Mouse (Mus musculus): Measurements from ENCODE around the gene Cdc42ep2. TPM values are rescaled to one million over a fixed set of nuclear protein-coding genes. Genes with fewer than 3 reads are reported as not detected.

The Cdc42ep2 gene
- polyA plus RNA-seq, 1 experiment, result 24.1 TPM

DNA sequence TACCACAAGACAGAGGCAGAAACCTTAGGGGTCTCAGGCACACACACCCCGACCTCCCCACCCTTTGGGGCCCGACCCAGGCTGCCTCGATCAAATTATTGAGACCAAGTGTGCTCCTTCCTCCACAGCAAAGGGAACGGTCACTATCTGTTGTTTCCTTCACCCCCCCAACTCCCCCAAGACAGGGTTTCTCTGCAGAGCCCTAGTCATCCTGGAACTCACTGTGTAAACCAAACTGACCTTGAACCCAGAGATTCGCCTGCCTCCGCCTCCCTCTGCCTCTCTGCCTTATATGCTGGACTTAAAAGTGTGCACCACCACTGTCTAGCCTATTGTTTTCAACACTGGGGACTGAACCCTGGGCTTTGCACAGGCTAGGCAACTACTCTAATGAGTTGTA lies 52.9 kb downstream of the Cdc42ep2 start:
- no peak for DNase-seq
- WGBS, result 28% methylated on average over 6 of the region's 6 CpGs
- no peak overlapping the region for H3K4me3 ChIP-seq (replicated peaks; ENCODE audit: extremely low read depth, low read depth, low read length)
- H3K4me1 ChIP-seq (ENCODE audit: control insufficient read depth, insufficient read depth, low read length), result peaks cover 21% of the 10 kb centered on the region
- TF ChIP-seq POLR2A (IDR thresholded peaks at IDR 0.05; ENCODE audit: borderline replicate concordance, extremely low read depth, low read depth, low read length) (no peak), CTCF (IDR thresholded peaks at IDR 0.05; ENCODE audit: insufficient read depth, low read length) (no peak)

GRCm38 (mm10) chr19:5871273-5871672 lies 53.3 kb downstream of the Cdc42ep2 start:
- H3K4me1 ChIP-seq (ENCODE audit: control insufficient read depth, insufficient read depth, low read length), result peaks cover 21% of the 10 kb centered on the region
- TF ChIP-seq POLR2A (IDR thresholded peaks at IDR 0.05; ENCODE audit: borderline replicate concordance, extremely low read depth, low read depth, low read length) (0 out of 2 replicates have a peak, but pooled peaks have one; percentile 1), CTCF (IDR thresholded peaks at IDR 0.05; ENCODE audit: insufficient read depth, low read length) (no peak)
- DNase-seq, result peak; percentile 52
- peak overlapping the region; percentile 9 for H3K4me3 ChIP-seq (replicated peaks; ENCODE audit: extremely low read depth, low read depth, low read length)
- 4% methylated on average over 7 of the region's 7 CpGs for WGBS

DNA sequence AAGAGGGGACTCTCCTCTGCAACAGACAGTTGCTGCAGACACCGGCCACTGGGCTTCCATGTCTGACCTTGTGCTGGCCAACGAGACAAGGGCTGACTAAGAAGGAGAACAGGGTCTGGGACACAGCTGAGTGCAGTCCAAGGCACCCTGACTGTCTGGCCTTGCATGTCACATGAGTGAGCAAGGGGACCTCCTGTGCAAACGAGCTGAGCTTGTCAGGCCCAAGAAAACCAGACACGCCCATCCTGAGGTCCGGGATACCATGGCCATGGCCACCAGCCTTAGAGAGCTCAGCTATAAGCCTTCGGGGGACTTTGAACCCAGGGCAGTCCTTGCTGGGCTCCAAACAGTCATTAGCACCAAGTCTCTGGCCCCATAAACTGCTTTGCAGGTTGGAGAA lies 56.5 kb downstream of the Cdc42ep2 start:
- no peak for TF ChIP-seq POLR2A (IDR thresholded peaks at IDR 0.05; ENCODE audit: borderline replicate concordance, extremely low read depth, low read depth, low read length)
- no peak for TF ChIP-seq CTCF (IDR thresholded peaks at IDR 0.05; ENCODE audit: insufficient read depth, low read length)
- WGBS, result 84% methylated on average over 6 of the region's 6 CpGs
- Histone ChIP-seq H3K4me1 (ENCODE audit: control insufficient read depth, insufficient read depth, low read length) (peaks cover 15% of the 10 kb centered on the region), H3K4me3 (replicated peaks; ENCODE audit: extremely low read depth, low read depth, low read length) (no peak overlapping the region)
- DNase-seq, result no peak

Other genes with a start within 250 kb of the Cdc42ep2 start
- gene Map3k11, start 236.1 kb downstream of the Cdc42ep2 start, polyA plus RNA-seq (2012; rRNA removed), result 141 and 162 TPM in 2 replicates
- gene Pcnx3, start 235.9 kb downstream of the Cdc42ep2 start, polyA plus RNA-seq (2012; rRNA removed), result 156 and 166 TPM in 2 replicates
- gene Kcnk7, start 220.4 kb downstream of the Cdc42ep2 start, polyA plus RNA-seq (2012; rRNA removed), result 2.0 and 4.6 TPM in 2 replicates
- 64.4 and 73.8 TPM in 2 replicates for gene Ehbp1l1, start 198.5 kb downstream of the Cdc42ep2 start, polyA plus RNA-seq (2012; rRNA removed)
- 231 and 234 TPM in 2 replicates for gene Fam89b, start 195.2 kb downstream of the Cdc42ep2 start, polyA plus RNA-seq (2012; rRNA removed)
- gene Ltbp3, start 183.9 kb downstream of the Cdc42ep2 start, polyA plus RNA-seq (2012; rRNA removed), result 236 and 238 TPM in 2 replicates
- gene Scyl1, start 153.4 kb downstream of the Cdc42ep2 start, polyA plus RNA-seq (2012; rRNA removed), result 113 and 116 TPM in 2 replicates
- gene Frmd8, start 49.5 kb downstream of the Cdc42ep2 start, polyA plus RNA-seq (2012; rRNA removed), result 32.1 and 37.8 TPM in 2 replicates
- 24.5 and 26.0 TPM in 2 replicates for gene Slc25a45, start 47.0 kb downstream of the Cdc42ep2 start, polyA plus RNA-seq (2012; rRNA removed)
- 1.1 and 1.2 TPM in 2 replicates for gene Tigd3, start 30.7 kb downstream of the Cdc42ep2 start, polyA plus RNA-seq (2012; rRNA removed)
- gene Dpf2, start 11.8 kb downstream of the Cdc42ep2 start, polyA plus RNA-seq (2012; rRNA removed), result 87.1 and 103 TPM in 2 replicates
- gene Pola2, start 39.4 kb upstream of the Cdc42ep2 start, polyA plus RNA-seq (2012; rRNA removed), result 30.5 and 32.7 TPM in 2 replicates
- gene Slc22a20, start 61.3 kb upstream of the Cdc42ep2 start, polyA plus RNA-seq (2012; rRNA removed), result not detected in 2 replicates
- 55.6 and 68.9 TPM in 2 replicates for gene Capn1, start 91.1 kb upstream of the Cdc42ep2 start, polyA plus RNA-seq (2012; rRNA removed)
- gene Syvn1, start 121.8 kb upstream of the Cdc42ep2 start, polyA plus RNA-seq (2012; rRNA removed), result 41.1 and 47.1 TPM in 2 replicates
- gene Mrpl49, start 133.0 kb upstream of the Cdc42ep2 start, polyA plus RNA-seq (2012; rRNA removed), result 10.8 and 13.7 TPM in 2 replicates
- gene Fau, start 133.0 kb upstream of the Cdc42ep2 start, polyA plus RNA-seq (2012; rRNA removed), result 896 and 1,315 TPM in 2 replicates
- 47.0 and 54.7 TPM in 2 replicates for gene Znhit2, start 136.4 kb upstream of the Cdc42ep2 start, polyA plus RNA-seq (2012; rRNA removed)
- gene Tm7sf2, start 143.6 kb upstream of the Cdc42ep2 start, polyA plus RNA-seq (2012; rRNA removed), result 34.6 and 36.5 TPM in 2 replicates
- 61.7 and 81.7 TPM in 2 replicates for gene Vps51, start 152.4 kb upstream of the Cdc42ep2 start, polyA plus RNA-seq (2012; rRNA removed)
- gene Tmem262, start 155.2 kb upstream of the Cdc42ep2 start, polyA plus RNA-seq (2012; rRNA removed), result not detected in 2 replicates
- 0.50 and 0.60 TPM in 2 replicates for gene Gm28374, start 157.4 kb upstream of the Cdc42ep2 start, polyA plus RNA-seq (2012; rRNA removed)
- gene Zfpl1, start 160.1 kb upstream of the Cdc42ep2 start, polyA plus RNA-seq (2012; rRNA removed), result 89.7 and 99.1 TPM in 2 replicates
- gene Cdca5, start 160.2 kb upstream of the Cdc42ep2 start, polyA plus RNA-seq (2012; rRNA removed), result 0.63 and 0.92 TPM in 2 replicates
- gene AC131692.1, start 169.6 kb upstream of the Cdc42ep2 start, polyA plus RNA-seq (2012; rRNA removed), result not detected in 2 replicates
- 0.20 and 0.30 TPM in 2 replicates for gene Naaladl1, start 181.0 kb upstream of the Cdc42ep2 start, polyA plus RNA-seq (2012; rRNA removed)
- gene Sac3d1, start 193.8 kb upstream of the Cdc42ep2 start, polyA plus RNA-seq (2012; rRNA removed), result 25.3 and 36.7 TPM in 2 replicates
- 43.8 and 45.2 TPM in 2 replicates for gene Snx15, start 203.5 kb upstream of the Cdc42ep2 start, polyA plus RNA-seq (2012; rRNA removed)
- gene Batf2, start 216.2 kb upstream of the Cdc42ep2 start, polyA plus RNA-seq (2012; rRNA removed), result 14.6 and 15.8 TPM in 2 replicates
- 128 TPM in 2 replicates for gene Arl2, start 216.7 kb upstream of the Cdc42ep2 start, polyA plus RNA-seq (2012; rRNA removed)

All from lung, adult 2 months (tissue).